Mouse (Mus musculus): ENCODE data around the gene Osbp2. TPM values are rescaled to one million over a fixed set of nuclear protein-coding genes. Genes with fewer than 3 reads are reported as not detected.

The Osbp2 gene
- polyA plus RNA-seq, 1 experiment = 0.31 TPM

DNA sequence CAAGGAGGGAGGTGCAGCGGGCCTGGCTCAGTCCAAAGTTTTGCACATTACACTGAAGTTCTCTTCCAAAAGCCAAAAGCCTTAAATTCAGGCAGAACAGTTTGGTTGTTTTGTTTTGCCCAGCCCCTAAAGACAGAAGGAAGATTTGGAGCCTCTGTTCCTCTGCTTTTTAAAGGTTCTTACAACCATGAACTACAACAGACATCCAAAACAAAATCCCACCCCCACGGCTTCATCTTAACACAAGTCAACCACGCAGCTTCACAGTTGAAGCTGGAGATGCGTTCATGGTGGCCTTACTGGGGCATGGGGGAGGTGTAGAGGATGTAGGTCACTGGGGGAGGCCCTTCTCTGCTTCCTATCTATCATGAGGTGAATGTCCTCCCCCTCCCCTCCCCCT is 11.8 kb downstream of the Osbp2 start:
- TF ChIP-seq FLI1 (IDR thresholded peaks at IDR 0.05; ENCODE audit: low read length) = no peak
- no peak for TF ChIP-seq GATA1 (IDR thresholded peaks at IDR 0.05; ENCODE audit: borderline replicate concordance, low read length)
- Histone ChIP-seq H3K4me1 (peaks cover 10% of the 10 kb centered on the region), H3K4me3 (replicated peaks) (no peak overlapping the region), H3K27me3 (replicated peaks) (peaks cover 41% of the 10 kb centered on the region), H3K36me3 (replicated peaks; ENCODE audit: low read length) (no peaks in the 10 kb centered on the region), H3K9me3 (peaks cover 21% of the 10 kb centered on the region)

GRCm38 (mm10) chr11:3850746-3851277 is 12.9 kb downstream of the Osbp2 start:
- peaks cover 40% of the 10 kb centered on the region for H3K27me3 ChIP-seq (replicated peaks)
- H3K4me3 ChIP-seq (replicated peaks) = no peak overlapping the region
- H3K9me3 ChIP-seq = peaks cover 20% of the 10 kb centered on the region
- H3K4me1 ChIP-seq = peaks cover 7% of the 10 kb centered on the region
- no peaks in the 10 kb centered on the region for H3K36me3 ChIP-seq (replicated peaks; ENCODE audit: low read length)
- no peak for TF ChIP-seq FLI1 (IDR thresholded peaks at IDR 0.05; ENCODE audit: low read length)
- no peak for TF ChIP-seq GATA1 (IDR thresholded peaks at IDR 0.05; ENCODE audit: borderline replicate concordance, low read length)

DNA sequence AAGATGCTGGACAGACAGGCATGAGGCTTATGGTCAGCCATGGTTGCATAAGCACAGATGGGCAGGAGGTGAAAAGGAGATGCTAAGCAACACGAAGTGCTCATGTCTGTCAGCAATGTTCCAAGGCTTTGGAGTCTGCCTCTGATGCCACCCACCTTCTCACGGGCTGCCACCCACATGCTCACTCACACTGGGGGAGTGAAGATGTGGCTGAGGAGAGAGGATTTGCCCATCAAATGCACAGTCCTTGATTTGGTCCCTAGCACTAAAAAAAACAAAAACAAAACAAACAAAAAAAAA is 13.4 kb downstream of the Osbp2 start:
- peak overlapping the region; percentile 40 for H3K4me3 ChIP-seq (replicated peaks)
- H3K27me3 ChIP-seq (replicated peaks) = peaks cover 38% of the 10 kb centered on the region
- no peaks in the 10 kb centered on the region for H3K36me3 ChIP-seq (replicated peaks; ENCODE audit: low read length)
- H3K9me3 ChIP-seq = peaks cover 15% of the 10 kb centered on the region
- TF ChIP-seq GATA1 (IDR thresholded peaks at IDR 0.05; ENCODE audit: borderline replicate concordance, low read length) = no peak
- no peak for TF ChIP-seq FLI1 (IDR thresholded peaks at IDR 0.05; ENCODE audit: low read length)
- peaks cover 5% of the 10 kb centered on the region for H3K4me1 ChIP-seq

DNA sequence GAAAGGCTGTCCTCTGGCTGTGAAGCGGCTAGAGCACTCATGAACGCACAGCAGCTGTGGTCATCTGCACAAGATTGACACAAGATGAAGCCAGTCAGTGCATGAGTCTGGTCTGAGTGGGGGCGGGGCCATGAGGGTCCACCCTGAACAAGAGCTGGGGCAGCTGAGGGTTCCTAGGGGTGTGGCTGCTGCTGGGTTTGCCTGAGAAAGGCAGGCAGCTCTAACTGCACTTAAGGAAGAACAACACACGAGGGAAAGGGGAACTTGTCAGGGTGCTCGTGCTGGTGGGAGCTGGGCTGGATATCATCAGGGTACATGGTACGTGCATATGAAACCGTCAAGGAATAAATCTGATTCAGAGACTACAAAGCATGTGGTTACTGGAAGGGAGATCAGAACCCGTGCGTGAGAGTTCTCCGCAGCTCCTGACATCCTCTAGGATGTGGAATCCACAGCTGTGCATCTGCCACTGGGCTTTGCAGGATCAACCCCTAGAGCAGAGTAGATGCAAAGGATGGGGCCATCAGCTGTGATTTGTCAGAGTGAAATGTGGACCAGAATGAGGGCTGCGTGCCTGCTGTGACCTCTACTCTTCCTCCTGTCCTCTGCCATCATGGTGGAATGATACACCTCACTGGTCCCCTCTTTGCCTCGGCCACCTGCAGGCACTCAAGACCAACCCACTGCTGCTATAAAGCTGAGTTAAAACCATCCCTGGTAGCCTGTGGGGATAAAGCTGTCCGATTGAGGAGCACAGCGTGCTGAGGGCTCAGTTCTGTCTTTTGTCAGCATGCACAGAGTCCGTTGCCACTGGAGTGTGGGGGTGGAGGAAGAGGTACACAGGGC is 14.0 kb downstream of the Osbp2 start:
- Histone ChIP-seq H3K9me3 (peaks cover 9% of the 10 kb centered on the region), H3K4me1 (peaks cover 5% of the 10 kb centered on the region), H3K27me3 (replicated peaks) (peaks cover 35% of the 10 kb centered on the region), H3K36me3 (replicated peaks; ENCODE audit: low read length) (no peaks in the 10 kb centered on the region), H3K4me3 (replicated peaks) (peak overlapping the region; percentile 40)
- no peak for TF ChIP-seq GATA1 (IDR thresholded peaks at IDR 0.05; ENCODE audit: borderline replicate concordance, low read length)
- no peak for TF ChIP-seq FLI1 (IDR thresholded peaks at IDR 0.05; ENCODE audit: low read length)

DNA sequence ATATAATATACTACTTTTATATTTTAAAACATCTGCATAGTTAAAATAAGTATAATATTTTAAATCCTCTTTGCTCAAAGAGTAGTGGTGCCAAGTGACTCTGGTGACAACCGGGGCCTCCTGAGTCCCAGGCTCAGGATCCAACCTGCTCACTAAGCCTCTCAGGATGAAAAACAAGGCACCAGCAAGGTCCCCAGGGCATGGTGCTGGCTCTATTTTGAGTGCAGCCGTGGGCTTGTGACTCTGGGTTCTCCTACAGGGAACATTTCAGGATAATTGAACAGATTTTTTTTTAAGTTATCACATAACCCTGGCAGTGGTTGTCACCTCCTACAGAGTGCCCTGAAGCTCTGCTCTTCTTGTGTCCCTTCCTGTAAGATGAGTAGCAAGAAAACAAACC is 17.4 kb downstream of the Osbp2 start:
- Histone ChIP-seq H3K4me3 (replicated peaks) (no peak overlapping the region), H3K27me3 (replicated peaks) (peaks cover 41% of the 10 kb centered on the region), H3K4me1 (peaks cover 5% of the 10 kb centered on the region), H3K36me3 (replicated peaks; ENCODE audit: low read length) (no peaks in the 10 kb centered on the region), H3K9me3 (peaks cover 5% of the 10 kb centered on the region)
- no peak for TF ChIP-seq FLI1 (IDR thresholded peaks at IDR 0.05; ENCODE audit: low read length)
- TF ChIP-seq GATA1 (IDR thresholded peaks at IDR 0.05; ENCODE audit: borderline replicate concordance, low read length) = no peak

- H3K36me3 ChIP-seq (replicated peaks; ENCODE audit: low read length) = no peaks in the 10 kb centered on the region
- H3K4me1 ChIP-seq = peaks cover 5% of the 10 kb centered on the region
- no peak for TF ChIP-seq FLI1 (IDR thresholded peaks at IDR 0.05; ENCODE audit: low read length)
- peaks cover 32% of the 10 kb centered on the region for H3K27me3 ChIP-seq (replicated peaks)
- H3K4me3 ChIP-seq (replicated peaks) = no peak overlapping the region
- peaks cover 10% of the 10 kb centered on the region for H3K9me3 ChIP-seq
Observed at GRCm38 (mm10) chr11:3843943-3844734, 19.6 kb downstream of the Osbp2 start.

GRCm38 (mm10) chr11:3835271-3835670 is 28.4 kb downstream of the Osbp2 start:
- H3K9me3 ChIP-seq = no peaks in the 10 kb centered on the region
- no peak overlapping the region for H3K4me3 ChIP-seq (replicated peaks)
- no peak for TF ChIP-seq GATA1 (IDR thresholded peaks at IDR 0.05; ENCODE audit: borderline replicate concordance, low read length)
- no peak for TF ChIP-seq FLI1 (IDR thresholded peaks at IDR 0.05; ENCODE audit: low read length)
- peaks cover 23% of the 10 kb centered on the region for H3K27me3 ChIP-seq (replicated peaks)
- H3K4me1 ChIP-seq = peaks cover 10% of the 10 kb centered on the region; the same call in 1 of the 2 replicates
- H3K36me3 ChIP-seq (replicated peaks; ENCODE audit: low read length) = no peaks in the 10 kb centered on the region

DNA sequence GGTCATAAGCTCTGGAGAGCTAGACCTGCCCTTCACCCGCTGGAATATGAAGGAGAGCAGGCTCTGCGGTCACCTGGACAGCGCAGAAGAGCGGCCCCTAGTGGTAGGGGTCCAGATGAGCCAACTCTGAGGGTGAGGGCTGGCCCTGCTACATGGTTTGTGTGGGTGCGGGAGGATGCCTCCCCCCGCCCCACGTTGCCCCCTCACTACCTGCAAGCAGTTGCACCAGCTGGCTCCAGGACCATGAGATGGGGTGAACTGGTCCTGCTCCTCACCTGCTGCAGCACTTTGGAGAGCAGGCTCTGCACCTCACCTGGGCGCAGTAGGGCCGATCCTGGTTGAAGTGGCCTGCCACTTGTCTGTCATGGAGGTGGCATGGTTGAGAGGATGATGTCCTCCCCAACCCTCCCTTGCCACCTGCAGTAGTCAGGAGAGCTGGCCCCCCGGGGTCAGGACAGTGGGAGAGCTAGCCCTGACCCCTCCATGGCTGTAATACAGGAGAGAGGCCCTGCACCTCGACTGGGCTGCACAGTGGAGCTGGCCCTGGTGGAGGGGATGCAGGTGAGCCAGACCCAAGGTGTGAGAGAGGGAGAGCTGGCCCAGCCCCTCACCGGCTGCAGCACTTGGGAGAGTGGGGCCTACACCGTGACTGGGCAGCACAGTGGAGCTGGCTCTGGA is 29.1 kb downstream of the Osbp2 start:
- Histone ChIP-seq H3K9me3 (no peaks in the 10 kb centered on the region), H3K27me3 (replicated peaks) (peaks cover 23% of the 10 kb centered on the region), H3K36me3 (replicated peaks; ENCODE audit: low read length) (no peaks in the 10 kb centered on the region), H3K4me1 (peaks cover 10% of the 10 kb centered on the region; the same call in 1 of the 2 replicates), H3K4me3 (replicated peaks) (no peak overlapping the region)
- TF ChIP-seq GATA1 (IDR thresholded peaks at IDR 0.05; ENCODE audit: borderline replicate concordance, low read length) = no peak
- no peak for TF ChIP-seq FLI1 (IDR thresholded peaks at IDR 0.05; ENCODE audit: low read length)

DNA sequence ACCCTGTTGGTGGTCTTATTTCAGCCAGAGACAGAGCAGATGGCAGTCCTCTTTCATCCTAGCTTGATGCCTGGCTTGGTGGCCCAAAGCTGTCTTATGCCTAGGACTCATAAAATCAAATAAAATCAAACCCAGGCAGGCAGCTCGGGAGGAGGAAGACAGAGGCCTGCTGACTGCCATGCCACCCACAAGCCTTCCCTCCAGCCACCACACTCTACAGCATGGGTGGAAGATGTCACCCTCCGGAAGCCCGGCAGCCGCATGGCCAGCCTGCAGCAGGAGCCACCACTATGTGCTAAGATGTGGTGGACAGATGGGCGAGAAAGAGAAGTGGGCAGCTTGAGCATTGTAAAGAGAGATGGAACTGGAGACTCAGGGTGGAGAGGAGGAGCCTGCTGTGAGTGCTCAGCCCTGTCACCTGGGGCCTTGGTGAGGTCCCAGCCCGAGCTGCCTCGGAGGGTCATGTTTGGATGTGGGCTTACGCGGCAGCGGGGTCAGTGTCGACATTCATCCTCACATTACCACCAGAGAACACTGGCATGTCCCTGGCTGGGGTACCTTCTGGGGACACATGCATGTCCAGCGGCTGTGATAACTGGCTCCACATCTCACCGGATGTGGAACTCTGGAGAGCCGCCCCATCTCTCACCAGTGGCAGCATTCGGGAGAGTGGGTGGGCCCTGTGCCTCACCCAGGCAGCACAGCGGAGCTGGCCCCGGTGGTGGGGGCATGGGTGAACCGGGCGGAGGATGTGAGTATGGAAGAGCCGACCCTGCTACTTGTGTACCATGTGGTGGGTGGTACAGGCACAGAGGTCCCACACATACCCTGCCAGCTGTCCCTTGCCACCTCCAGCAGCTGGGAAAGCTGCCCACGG is 29.9 kb downstream of the Osbp2 start:
- Histone ChIP-seq H3K36me3 (replicated peaks; ENCODE audit: low read length) (no peaks in the 10 kb centered on the region), H3K9me3 (peaks cover 7% of the 10 kb centered on the region), H3K4me1 (peaks cover 10% of the 10 kb centered on the region; the same call in 1 of the 2 replicates), H3K27me3 (replicated peaks) (peaks cover 29% of the 10 kb centered on the region), H3K4me3 (replicated peaks) (no peak overlapping the region)
- TF ChIP-seq GATA1 (IDR thresholded peaks at IDR 0.05; ENCODE audit: borderline replicate concordance, low read length) (no peak), FLI1 (IDR thresholded peaks at IDR 0.05; ENCODE audit: low read length) (no peak)
